Mouse (Mus musculus): Measurements from ENCODE around the gene Camta1.

- TF ChIP-seq CTCF (IDR thresholded peaks at IDR 0.05; ENCODE audit: borderline replicate concordance, insufficient read depth, low read depth, low read length) (peak; percentile 16; the same call in 1 of the 2 replicates), POLR2A (IDR thresholded peaks at IDR 0.05; ENCODE audit: borderline replicate concordance, insufficient read depth, low read length) (no peak)
Observed at GRCm38 (mm10) chr4:151216553-151217292, 645.0 kb downstream of the Camta1 start.
